Mouse (Mus musculus) lung, postnatal 0 days (tissue): Measurements from ENCODE around the gene Col20a1.

Experiments used
- CTCF ChIP-seq: IDR thresholded peaks from 2 replicates; pipeline ENCODE4 v1.5.1; 2016; ENCODE audit warnings: antibody characterized with exemption, mild to moderate bottlenecking
- EP300 ChIP-seq: IDR thresholded peaks from 2 replicates; pipeline ENCODE4 v1.6.1; 2016; ENCODE audit warnings: antibody characterized with exemption, mild to moderate bottlenecking, control low read depth

- TF ChIP-seq CTCF (no peak), EP300 (no peak)
Observed at GRCm38 (mm10) chr2:181041941-181042340, 55.6 kb downstream of the Col20a1 start.
